Mouse (Mus musculus) bone marrow, adult 2 months (tissue): Measurements from ENCODE around the gene Xpnpep2.

Experiments used
- CTCF ChIP-seq: fragments of 200-500 bp; IDR thresholded peaks from 2 replicates; pipeline ENCODE4 v1.5.1; 2011; ENCODE audit warnings: low read length, control low read depth; ENCODE audit not compliant: control insufficient read depth, insufficient read depth
- POLR2A ChIP-seq: fragments of 200-500 bp; IDR thresholded peaks from 2 replicates; pipeline ENCODE4 v1.6.1; 2011; ENCODE audit warnings: low read depth, mild to moderate bottlenecking, control low read depth, low read length, borderline replicate concordance; ENCODE audit not compliant: control insufficient read depth

DNA sequence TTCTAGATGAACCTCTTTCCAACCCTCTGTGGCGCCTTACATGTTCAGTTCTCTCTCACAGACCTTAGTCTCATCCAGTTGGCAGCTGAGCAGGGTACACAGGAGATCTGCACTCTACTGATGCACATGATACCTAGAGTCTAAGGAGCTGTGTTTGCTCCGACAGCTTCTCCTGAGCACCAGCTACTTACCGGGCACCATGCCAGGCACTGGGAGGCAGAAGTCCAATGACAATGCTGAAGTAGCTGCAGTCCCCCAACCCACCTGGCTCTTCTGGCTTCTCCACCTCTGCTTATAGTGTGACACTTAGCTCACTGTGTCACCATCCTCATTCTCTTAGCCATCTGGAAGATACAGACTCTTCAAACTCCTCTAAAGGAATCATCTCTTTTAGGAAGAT is 33.8 kb upstream of the Xpnpep2 start:
- no peak for TF ChIP-seq POLR2A
- no peak for TF ChIP-seq CTCF
